Mouse (Mus musculus) lung, adult 2 months (tissue): ENCODE data around the gene Ift20.

ENCODE experiments used
- CTCF ChIP-seq: fragments of 200-500 bp; IDR thresholded peaks from 2 replicates; pipeline ENCODE4 v1.5.1; 2011; ENCODE audit warnings: mild to moderate bottlenecking, low read length, control low read depth; ENCODE audit not compliant: insufficient read depth
- POLR2A ChIP-seq: fragments of 200-500 bp; IDR thresholded peaks from 2 replicates; pipeline ENCODE4 v1.6.1; 2011; ENCODE audit warnings: low read depth, mild to moderate bottlenecking, control low read depth, low read length, borderline replicate concordance; ENCODE audit errors: extremely low read depth

DNA sequence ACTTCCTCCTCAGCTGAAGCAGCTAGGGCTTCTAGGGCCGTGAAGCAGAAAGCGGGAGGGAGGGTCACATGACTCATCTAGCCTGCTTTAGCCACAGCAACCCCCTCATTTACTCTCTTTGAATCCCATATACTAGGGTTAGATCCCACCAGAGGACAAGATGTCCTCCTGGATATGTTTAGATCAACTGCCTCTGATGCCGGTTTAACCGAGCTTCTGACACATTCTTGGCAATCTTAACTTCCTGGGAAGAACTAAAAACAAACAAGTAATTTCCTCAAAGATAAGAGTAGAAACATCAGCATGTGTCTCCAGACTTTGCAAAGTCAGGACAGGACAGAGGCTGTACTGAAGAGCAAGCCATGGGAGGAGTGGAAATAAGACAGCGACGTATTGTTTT, 30.6 kb downstream of the Ift20 start:
- no peak for TF ChIP-seq CTCF
- TF ChIP-seq POLR2A, result no peak; the same call in 1 of the 2 replicates
